Mouse (Mus musculus): ENCODE results near the gene Ccdc82. TPM values are rescaled to one million over a fixed set of nuclear protein-coding genes. Genes with fewer than 3 reads are reported as not detected.

Gene Ccdc82
- 20.6 TPM for polyA plus RNA-seq (2015; fragmentation: Illumina TruSeq; extraction: RNeasy Lipid Tissue Mini Kit (QIAGEN cat#74804); ENCODE audit: low read depth, low replicate concordance)

DNA sequence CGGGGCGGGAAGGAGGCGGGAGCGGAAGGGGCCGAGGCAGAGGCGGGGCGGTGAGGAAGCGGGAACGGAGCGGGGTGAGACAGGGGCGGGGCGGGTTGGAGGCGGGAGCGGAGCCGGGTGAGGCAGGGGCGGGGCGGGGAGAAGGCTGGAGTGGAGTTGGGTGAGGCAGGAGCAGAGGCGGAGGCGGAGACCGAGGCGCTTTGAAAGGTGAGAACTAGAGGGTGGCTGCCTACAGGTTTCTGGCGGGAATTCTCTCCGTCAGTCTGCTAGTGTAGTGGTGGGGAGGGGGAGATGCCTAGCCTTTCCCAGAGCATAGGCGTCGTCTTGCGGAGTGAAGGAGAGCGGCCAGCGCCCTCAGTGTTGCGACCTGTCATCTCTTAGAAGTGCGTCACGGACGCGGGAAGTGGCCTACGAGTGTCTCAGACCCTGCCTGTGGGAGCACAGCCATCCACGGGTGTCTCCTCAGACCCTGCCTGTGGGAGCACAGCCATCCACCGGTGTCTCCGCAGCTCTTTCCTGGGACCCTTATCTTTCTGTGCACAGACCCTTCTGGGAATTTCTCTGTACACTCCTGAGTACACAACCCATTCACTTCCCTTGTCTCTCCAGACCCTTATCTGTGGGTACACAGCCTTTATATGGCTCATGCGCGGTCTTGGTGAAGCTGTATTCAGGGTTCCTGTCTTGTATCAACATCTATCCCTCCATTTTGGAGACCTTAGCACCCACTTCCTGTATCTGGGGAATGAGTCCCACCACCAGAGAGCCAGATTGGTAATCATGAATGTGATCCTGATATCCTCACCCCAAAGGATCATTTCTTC is at the start of gene Ccdc82:
Gene Ccdc82 (plus strand): TSS at position 141 of the 824 bp plus-strand sequence.

DNA sequence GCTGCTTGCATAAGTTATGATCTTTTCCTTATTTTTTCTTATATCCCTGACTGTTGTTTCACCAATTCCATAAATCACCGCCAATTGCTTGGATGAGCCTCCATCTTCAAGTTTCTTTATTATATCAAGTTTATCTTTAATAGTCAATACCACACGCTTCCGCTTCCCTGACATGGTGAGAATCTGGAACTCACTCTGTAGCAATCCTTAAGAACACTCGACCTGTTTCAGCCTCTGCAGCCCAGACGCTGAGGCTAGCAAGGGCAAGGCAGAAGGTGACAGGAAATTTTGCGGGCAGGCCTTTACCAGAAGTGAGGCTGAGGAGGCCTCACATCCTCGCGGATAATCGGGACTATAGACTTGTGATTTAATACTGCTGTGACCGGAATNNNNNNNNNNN is 1.3 kb upstream of the Ccdc82 start, which contains the start of gene Jrkl:
Gene Jrkl (minus strand): TSS at position 349 of the 400 bp plus-strand sequence.

DNA sequence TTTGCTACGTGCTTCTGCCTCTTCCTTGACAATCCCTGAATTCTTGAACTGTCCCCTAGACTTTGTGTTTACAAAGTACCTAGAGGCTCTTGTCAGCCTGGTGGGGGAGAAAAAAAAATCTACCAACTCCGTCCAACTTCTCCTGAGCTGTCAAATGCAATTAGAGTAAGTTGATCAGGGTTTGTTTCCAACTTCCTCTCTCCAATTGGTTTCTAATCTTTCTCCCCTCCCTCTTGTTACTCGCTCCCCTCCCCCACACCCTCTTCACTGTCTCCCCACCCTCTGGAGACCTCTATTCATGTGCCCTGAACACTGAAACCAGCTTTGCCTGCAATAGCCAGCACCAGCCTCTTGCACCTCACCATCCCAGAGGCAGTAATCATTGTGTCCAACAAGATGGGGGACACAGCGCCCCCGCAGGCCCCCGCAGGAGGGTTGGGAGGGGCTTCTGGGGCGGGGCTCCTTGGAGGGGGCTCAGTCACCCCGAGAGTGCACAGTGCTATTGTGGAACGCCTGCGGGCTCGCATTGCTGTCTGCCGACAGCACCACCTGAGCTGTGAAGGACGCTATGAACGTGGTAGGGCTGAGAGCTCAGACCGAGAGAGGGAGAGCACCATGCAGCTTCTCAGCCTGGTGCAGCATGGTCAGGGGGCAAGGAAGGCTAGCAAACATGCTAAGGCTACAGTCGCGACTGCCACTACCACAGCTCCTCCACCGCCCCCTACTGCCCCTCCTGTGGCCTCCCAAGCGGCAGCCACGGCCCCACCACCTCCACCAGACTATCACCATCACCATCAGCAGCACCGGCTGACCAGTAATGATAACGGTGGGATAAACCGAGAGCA is 51.1 kb downstream of the Ccdc82 start, which contains the start of gene Maml2:
Gene Maml2 (plus strand): TSS at position 290 of the 845 bp plus-strand sequence.

Other genes with a start within 250 kb of the Ccdc82 start
- gene Jrkl, start 1.1 kb upstream of the Ccdc82 start, polyA plus RNA-seq (2015; fragmentation: Illumina TruSeq; extraction: RNeasy Lipid Tissue Mini Kit (QIAGEN cat#74804); ENCODE audit: low read depth, low replicate concordance): 9.7 TPM
- gene Maml2, start 51.0 kb downstream of the Ccdc82 start, polyA plus RNA-seq (2015; fragmentation: Illumina TruSeq; extraction: RNeasy Lipid Tissue Mini Kit (QIAGEN cat#74804); ENCODE audit: low read depth, low replicate concordance): 3.9 TPM
- not detected for gene Gm17571, start 199.8 kb downstream of the Ccdc82 start, polyA plus RNA-seq (2015; fragmentation: Illumina TruSeq; extraction: RNeasy Lipid Tissue Mini Kit (QIAGEN cat#74804); ENCODE audit: low read depth, low replicate concordance)